Mouse (Mus musculus): ENCODE data around the gene Tnfrsf25. TPM values are rescaled to one million over a fixed set of nuclear protein-coding genes. Genes with fewer than 3 reads are reported as not detected.
A peak's percentile ranks its signal among the peaks of the same experiment; 100 is the strongest.

Gene Tnfrsf25
- polyA plus RNA-seq, 1 experiment from 2014 or later = 0.21 TPM

- H3K9me3 ChIP-seq (replicated peaks; ENCODE audit: control insufficient read depth, low read length) = no peaks in the 10 kb centered on the region
- H3K4me2 ChIP-seq (ENCODE audit: low read depth, low read length) = peak overlapping the region; percentile 33; the same call in 1 of the 2 replicates
- WGBS = 2% methylated on average over 23 of the region's 23 CpGs
- H3K4me3 ChIP-seq (ENCODE audit: low read depth, low read length) = no peak overlapping the region
- ATAC-seq (replicated peaks; ENCODE audit: insufficient number of reproducible peaks, low FRiP score, low TSS enrichment, low read depth) (no peak), DNase-seq (ENCODE audit: low spot score) (peak; percentile 89)
- H3K4me1 ChIP-seq (ENCODE audit: control insufficient read depth, insufficient read depth, low read length) = no peaks in the 10 kb centered on the region
- peak overlapping the region; percentile 32; the same call in 1 of the 2 replicates for H3K9ac ChIP-seq (replicated peaks; ENCODE audit: low read length)
- H3K36me3 ChIP-seq (replicated peaks; ENCODE audit: control insufficient read depth, insufficient read depth, low read depth, low read length) = no peaks in the 10 kb centered on the region
- no peak overlapping the region for H3K27ac ChIP-seq (replicated peaks; ENCODE audit: low read depth, low read length)
- peaks cover 53% of the 10 kb centered on the region for H3K27me3 ChIP-seq (ENCODE audit: control insufficient read depth, insufficient read depth, low read length)
Observed at GRCm38 (mm10) chr4:152153771-152154177, 38.0 kb downstream of the Tnfrsf25 start.

GRCm38 (mm10) chr4:152155019-152155418 lies 39.3 kb downstream of the Tnfrsf25 start:
- DNase-seq (ENCODE audit: low spot score) (no peak), ATAC-seq (replicated peaks; ENCODE audit: insufficient number of reproducible peaks, low FRiP score, low TSS enrichment, low read depth) (no peak)
- no peaks in the 10 kb centered on the region for H3K36me3 ChIP-seq (replicated peaks; ENCODE audit: control insufficient read depth, insufficient read depth, low read depth, low read length)
- peaks cover 64% of the 10 kb centered on the region for H3K27me3 ChIP-seq (ENCODE audit: control insufficient read depth, insufficient read depth, low read length)
- no peak overlapping the region for H3K27ac ChIP-seq (replicated peaks; ENCODE audit: low read depth, low read length)
- 58% methylated on average over 4 of the region's 4 CpGs for whole genome bisulfite sequencing
- no peaks in the 10 kb centered on the region for H3K9me3 ChIP-seq (replicated peaks; ENCODE audit: control insufficient read depth, low read length)
- H3K4me2 ChIP-seq (ENCODE audit: low read depth, low read length) = no peak overlapping the region
- H3K4me1 ChIP-seq (ENCODE audit: control insufficient read depth, insufficient read depth, low read length) = no peaks in the 10 kb centered on the region
- H3K4me3 ChIP-seq (ENCODE audit: low read depth, low read length) = no peak overlapping the region
- no peak overlapping the region for H3K9ac ChIP-seq (replicated peaks; ENCODE audit: low read length)

- peaks cover 57% of the 10 kb centered on the region for H3K27me3 ChIP-seq (ENCODE audit: control insufficient read depth, insufficient read depth, low read length)
- no peaks in the 10 kb centered on the region for H3K9me3 ChIP-seq (replicated peaks; ENCODE audit: control insufficient read depth, low read length)
- no peaks in the 10 kb centered on the region for H3K36me3 ChIP-seq (replicated peaks; ENCODE audit: control insufficient read depth, insufficient read depth, low read depth, low read length)
- H3K9ac ChIP-seq (replicated peaks; ENCODE audit: low read length) = no peak overlapping the region
- DNase-seq (ENCODE audit: low spot score) (peak; percentile 58), ATAC-seq (replicated peaks; ENCODE audit: insufficient number of reproducible peaks, low FRiP score, low TSS enrichment, low read depth) (no peak)
- no peak overlapping the region for H3K27ac ChIP-seq (replicated peaks; ENCODE audit: low read depth, low read length)
- no peaks in the 10 kb centered on the region; the same call in 1 of the 2 replicates for H3K4me1 ChIP-seq (ENCODE audit: control insufficient read depth, insufficient read depth, low read length)
- H3K4me2 ChIP-seq (ENCODE audit: low read depth, low read length) = no peak overlapping the region
- no peak overlapping the region for H3K4me3 ChIP-seq (ENCODE audit: low read depth, low read length)
- 15% methylated on average over 21 of the region's 21 CpGs for WGBS
Observed at GRCm38 (mm10) chr4:152157779-152158584, 42.2 kb downstream of the Tnfrsf25 start.

GRCm38 (mm10) chr4:152158585-152159284 lies 43.0 kb downstream of the Tnfrsf25 start, which contains the start of gene Hes2:
Hes2 (plus strand) TSS chr4:152158867.
- H3K27ac ChIP-seq (replicated peaks; ENCODE audit: low read depth, low read length) = no peak within 1 kb of the TSS
- H3K4me2 ChIP-seq (ENCODE audit: low read depth, low read length) = no peak within 1 kb of the TSS; the same call in 1 of the 2 replicates
- H3K36me3 ChIP-seq (replicated peaks; ENCODE audit: control insufficient read depth, insufficient read depth, low read depth, low read length) = no peaks in the 10 kb centered on the region
- H3K9me3 ChIP-seq (replicated peaks; ENCODE audit: control insufficient read depth, low read length) = no peaks in the 10 kb centered on the region
- H3K4me1 ChIP-seq (ENCODE audit: control insufficient read depth, insufficient read depth, low read length) = no peaks in the 10 kb centered on the region; the same call in 1 of the 2 replicates
- WGBS = 3% methylated on average over 35 of the region's 35 CpGs
- H3K4me3 ChIP-seq (ENCODE audit: low read depth, low read length) = no peak within 1 kb of the TSS; the same call in 1 of the 2 replicates
- ATAC-seq (replicated peaks; ENCODE audit: insufficient number of reproducible peaks, low FRiP score, low TSS enrichment, low read depth) (no peak), DNase-seq (ENCODE audit: low spot score) (no peak)
- no peak within 1 kb of the TSS for H3K9ac ChIP-seq (replicated peaks; ENCODE audit: low read length)
- H3K27me3 ChIP-seq (ENCODE audit: control insufficient read depth, insufficient read depth, low read length) = peaks cover 50% of the 10 kb centered on the region

- Histone ChIP-seq H3K27ac (replicated peaks; ENCODE audit: low read depth, low read length) (no peak overlapping the region), H3K4me1 (ENCODE audit: control insufficient read depth, insufficient read depth, low read length) (no peaks in the 10 kb centered on the region; the same call in 1 of the 2 replicates), H3K27me3 (ENCODE audit: control insufficient read depth, insufficient read depth, low read length) (peaks cover 50% of the 10 kb centered on the region), H3K4me2 (ENCODE audit: low read depth, low read length) (no peak overlapping the region; the same call in 1 of the 2 replicates), H3K9me3 (replicated peaks; ENCODE audit: control insufficient read depth, low read length) (no peaks in the 10 kb centered on the region), H3K9ac (replicated peaks; ENCODE audit: low read length) (no peak overlapping the region), H3K4me3 (ENCODE audit: low read depth, low read length) (no peak overlapping the region), H3K36me3 (replicated peaks; ENCODE audit: control insufficient read depth, insufficient read depth, low read depth, low read length) (no peaks in the 10 kb centered on the region)
- ATAC-seq (replicated peaks; ENCODE audit: insufficient number of reproducible peaks, low FRiP score, low TSS enrichment, low read depth) = no peak
- DNase-seq (ENCODE audit: low spot score) = no peak
- WGBS = 2% methylated on average over 19 of the region's 19 CpGs
Observed at GRCm38 (mm10) chr4:152159285-152159678, 43.5 kb downstream of the Tnfrsf25 start.

GRCm38 (mm10) chr4:152160748-152161147 lies 45.0 kb downstream of the Tnfrsf25 start:
- 38% methylated on average over 4 of the region's 4 CpGs for WGBS
- no peaks in the 10 kb centered on the region for H3K36me3 ChIP-seq (replicated peaks; ENCODE audit: control insufficient read depth, insufficient read depth, low read depth, low read length)

GRCm38 (mm10) chr4:152161601-152162000 lies 45.9 kb downstream of the Tnfrsf25 start:
- H3K36me3 ChIP-seq (replicated peaks; ENCODE audit: control insufficient read depth, insufficient read depth, low read depth, low read length) = no peaks in the 10 kb centered on the region
- no peak overlapping the region for H3K4me3 ChIP-seq (ENCODE audit: low read depth, low read length)
- no peak overlapping the region for H3K4me2 ChIP-seq (ENCODE audit: low read depth, low read length)
- peaks cover 50% of the 10 kb centered on the region for H3K27me3 ChIP-seq (ENCODE audit: control insufficient read depth, insufficient read depth, low read length)
- H3K9me3 ChIP-seq (replicated peaks; ENCODE audit: control insufficient read depth, low read length) = no peaks in the 10 kb centered on the region
- 82% methylated on average over 6 of the region's 6 CpGs for WGBS
- no peak overlapping the region for H3K27ac ChIP-seq (replicated peaks; ENCODE audit: low read depth, low read length)
- ATAC-seq (replicated peaks; ENCODE audit: insufficient number of reproducible peaks, low FRiP score, low TSS enrichment, low read depth) (no peak), DNase-seq (ENCODE audit: low spot score) (no peak)
- H3K9ac ChIP-seq (replicated peaks; ENCODE audit: low read length) = no peak overlapping the region
- no peaks in the 10 kb centered on the region; the same call in 1 of the 2 replicates for H3K4me1 ChIP-seq (ENCODE audit: control insufficient read depth, insufficient read depth, low read length)

More at GRCm38 (mm10) chr4:152160748-152161147, 45.0 kb downstream of the Tnfrsf25 start:
- ATAC-seq (replicated peaks; ENCODE audit: insufficient number of reproducible peaks, low FRiP score, low TSS enrichment, low read depth) (no peak), DNase-seq (ENCODE audit: low spot score) (no peak)
- no peak overlapping the region for H3K27ac ChIP-seq (replicated peaks; ENCODE audit: low read depth, low read length)
- H3K4me1 ChIP-seq (ENCODE audit: control insufficient read depth, insufficient read depth, low read length) = no peaks in the 10 kb centered on the region; the same call in 1 of the 2 replicates
- no peak overlapping the region for H3K4me3 ChIP-seq (ENCODE audit: low read depth, low read length)
- no peaks in the 10 kb centered on the region for H3K9me3 ChIP-seq (replicated peaks; ENCODE audit: control insufficient read depth, low read length)
- peaks cover 50% of the 10 kb centered on the region for H3K27me3 ChIP-seq (ENCODE audit: control insufficient read depth, insufficient read depth, low read length)
- H3K4me2 ChIP-seq (ENCODE audit: low read depth, low read length) = no peak overlapping the region
- H3K9ac ChIP-seq (replicated peaks; ENCODE audit: low read length) = no peak overlapping the region
